Mouse (Mus musculus) skeletal muscle tissue, adult 2 months (tissue): ENCODE results near the gene Haus4.
A peak's percentile ranks its signal among the peaks of the same experiment; 100 is the strongest.

Source experiments
- DNase-seq: peaks from one replicate; pipeline ENCODE4 v3.0.0-alpha.2; 2012; ENCODE audit warnings: low read depth, low spot score

The Haus4 gene

GRCm38 (mm10) chr14:54496706-54497105, 57.7 kb downstream of the Haus4 start:
- no peak for DNase-seq

- peak; percentile 45 for DNase-seq
Observed at GRCm38 (mm10) chr14:54494234-54494633, 60.2 kb downstream of the Haus4 start.

GRCm38 (mm10) chr14:54493236-54493635, 61.2 kb downstream of the Haus4 start:
- no peak for DNase-seq

- DNase-seq: no peak
Observed at GRCm38 (mm10) chr14:54492345-54493131, 61.9 kb downstream of the Haus4 start.
